Mouse (Mus musculus): Measurements from ENCODE around the gene Wwc1.

Gene Wwc1

DNA sequence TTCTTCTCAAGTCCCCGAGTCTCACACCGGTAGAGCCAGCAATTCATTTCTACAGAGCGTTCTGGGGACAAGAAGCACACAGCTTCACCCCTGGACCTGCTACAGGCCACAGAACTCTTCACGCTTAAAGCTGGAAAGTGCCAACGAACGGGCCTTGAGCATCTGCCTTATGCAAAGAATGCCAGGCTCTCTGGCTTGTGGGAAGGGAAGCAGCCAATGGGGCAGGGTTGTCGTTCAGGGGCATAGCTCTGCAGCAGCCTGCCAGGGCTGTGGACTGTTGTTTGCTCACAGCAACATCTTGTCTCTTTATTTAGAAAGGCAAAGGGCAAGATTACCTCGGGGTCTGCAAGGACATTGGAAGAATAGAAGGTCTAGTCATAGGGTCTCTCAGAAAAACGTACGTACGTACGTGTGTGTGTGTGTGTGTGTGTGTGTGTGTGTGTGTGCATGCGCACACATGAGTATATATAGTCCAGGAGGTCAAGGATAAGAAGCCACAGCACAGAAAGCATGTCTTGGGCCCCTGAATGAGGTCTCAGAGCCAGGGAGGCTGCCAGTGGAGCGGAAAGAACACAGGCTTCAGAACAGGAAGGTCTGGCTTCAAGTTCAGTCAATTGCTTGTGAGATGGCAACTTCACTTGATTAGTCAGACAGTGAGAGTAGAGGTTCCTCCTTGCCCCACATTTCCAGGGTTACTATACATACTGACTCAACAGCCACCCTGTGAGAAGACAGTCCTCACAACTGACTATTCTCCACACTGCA lies 48.0 kb downstream of the Wwc1 start:
- DNase-seq, result no peak

DNA sequence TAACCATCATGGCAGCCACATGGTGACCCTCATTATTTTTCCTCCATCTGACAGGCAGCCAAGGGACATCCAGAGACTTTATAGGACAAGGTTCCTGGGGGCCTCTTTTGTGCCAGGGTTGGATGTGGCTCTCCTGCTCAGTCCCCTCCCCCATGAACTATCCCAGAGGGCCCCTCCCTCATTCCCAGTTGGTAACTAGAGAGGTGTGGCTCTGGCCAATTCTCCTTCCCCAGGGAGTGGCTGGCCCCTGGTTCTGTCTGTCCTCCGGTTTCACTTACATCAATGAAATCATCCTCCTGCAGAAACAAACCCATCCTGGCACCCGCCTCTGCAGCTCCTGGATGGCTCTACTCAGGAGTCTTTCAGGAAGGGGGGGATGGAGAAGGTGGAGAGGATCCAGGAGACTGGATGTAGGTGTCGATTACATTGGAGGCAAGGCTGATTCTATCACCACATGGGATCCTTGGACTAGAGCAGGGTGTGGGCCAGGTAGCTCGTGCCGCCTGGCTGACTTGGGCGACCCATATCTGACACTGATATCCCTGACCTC lies 49.7 kb downstream of the Wwc1 start:
- no peak for DNase-seq

DNA sequence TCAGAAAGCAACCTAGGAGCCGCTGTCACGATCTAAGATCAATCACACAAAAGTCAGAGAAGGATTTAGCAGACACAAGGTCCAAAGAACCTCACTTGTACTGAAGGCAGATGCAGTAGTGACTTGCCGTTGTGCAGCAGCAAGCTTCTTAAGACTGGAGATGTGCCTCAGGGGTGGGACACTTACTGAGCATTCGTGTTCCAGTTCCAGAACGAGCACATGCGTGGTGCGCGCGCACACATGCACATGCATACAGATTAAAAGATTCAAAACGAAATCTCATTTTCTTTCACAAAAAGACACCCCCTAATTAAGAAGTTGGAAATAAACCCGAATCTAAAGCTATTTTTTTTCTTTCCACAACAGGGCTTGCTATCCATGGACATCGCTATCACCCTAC lies 51.9 kb downstream of the Wwc1 start:
- DNase-seq, result no peak

DNA sequence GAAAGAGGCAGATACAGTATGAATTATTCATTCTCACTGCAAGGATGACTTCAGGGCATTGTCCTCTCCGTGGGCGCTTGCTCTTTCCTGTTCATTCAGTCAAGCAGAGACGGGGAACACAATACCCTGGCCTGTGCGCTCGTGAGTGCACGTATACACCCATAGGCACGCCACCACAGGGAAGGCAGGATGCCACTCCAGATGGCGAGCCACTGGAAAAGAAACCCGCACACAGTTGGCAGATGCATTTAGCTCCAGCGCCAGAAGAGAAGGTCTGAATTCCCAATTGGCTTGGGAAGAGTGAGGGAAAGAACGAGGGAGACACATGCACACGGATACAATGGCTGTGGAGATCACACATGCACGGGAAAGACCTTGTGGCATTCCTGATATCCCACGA lies 53.0 kb downstream of the Wwc1 start:
- no peak for DNase-seq

DNA sequence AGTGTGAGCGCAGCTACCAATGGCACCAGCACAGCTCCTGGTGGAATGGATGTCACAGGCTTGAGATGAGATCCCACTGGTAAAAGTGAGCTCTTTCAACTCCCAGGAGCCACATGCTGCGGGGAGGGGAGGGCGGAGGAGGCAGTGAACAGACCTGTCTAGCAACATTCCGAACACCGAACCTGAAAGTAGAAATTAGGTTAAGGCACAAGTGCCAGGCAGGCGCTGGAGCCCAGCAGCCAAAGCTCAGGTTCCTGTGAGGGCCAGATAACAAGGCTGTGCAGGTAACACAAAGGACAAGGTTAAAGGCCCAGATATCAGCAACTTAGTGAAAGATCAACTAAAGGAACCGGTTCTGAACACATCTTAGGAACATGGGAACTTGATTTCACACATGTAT lies 54.7 kb downstream of the Wwc1 start:
- DNase-seq, result peak; percentile 89 to 91

DNA sequence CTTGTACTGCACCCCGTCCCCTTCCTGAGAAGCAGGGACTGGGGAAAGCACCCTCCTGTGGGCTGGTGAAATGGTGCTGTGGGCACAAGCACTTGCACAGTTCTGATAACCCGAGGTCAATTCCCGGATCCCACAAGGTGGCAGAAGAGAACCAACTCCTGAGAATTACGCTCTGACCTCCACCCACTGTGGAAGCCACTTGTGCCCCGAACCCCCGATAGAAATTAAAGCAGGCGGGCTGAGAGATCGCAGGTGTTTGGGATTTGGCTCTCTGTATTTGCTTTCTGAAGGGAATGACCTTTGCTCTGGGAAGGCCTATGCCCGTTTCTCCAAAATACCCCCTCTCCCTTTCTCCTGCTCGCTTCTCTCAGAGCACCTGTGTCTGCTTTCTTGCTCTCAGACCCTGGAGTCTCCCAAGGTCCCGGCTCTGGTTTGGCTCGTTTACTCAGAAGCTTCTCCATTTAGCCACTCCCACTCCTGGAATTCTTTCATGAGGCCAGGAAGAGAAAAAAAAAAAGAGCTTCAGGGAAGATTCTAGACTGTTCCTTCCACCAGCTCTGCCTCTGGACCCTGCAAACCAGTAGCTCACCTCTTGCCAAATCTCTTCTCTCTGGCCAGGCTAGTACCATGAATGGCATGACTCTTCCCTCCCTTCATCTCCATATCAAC lies 58.0 kb downstream of the Wwc1 start:
- DNase-seq, result peak; percentile 46 to 59

DNA sequence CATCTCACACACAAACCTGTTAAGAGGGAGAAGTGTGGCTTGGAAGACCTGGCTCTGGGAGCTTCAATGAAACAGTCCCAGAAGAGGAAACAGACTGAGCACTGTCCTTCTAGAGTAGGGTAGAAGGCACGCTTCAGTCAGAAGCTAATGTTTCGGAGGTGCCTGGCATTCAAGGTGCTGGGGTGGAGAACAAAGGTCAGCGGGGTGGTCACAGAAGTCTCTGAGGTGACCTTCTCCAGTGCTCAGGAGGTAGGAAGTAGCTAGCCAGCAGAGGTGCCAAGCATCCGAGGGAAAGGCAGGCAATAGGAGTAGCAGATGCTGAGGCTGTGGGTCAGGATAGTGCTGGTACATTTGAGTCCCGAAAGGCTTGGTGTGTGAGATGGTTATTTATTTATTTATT lies 59.6 kb downstream of the Wwc1 start:
- DNase-seq, result no peak

DNA sequence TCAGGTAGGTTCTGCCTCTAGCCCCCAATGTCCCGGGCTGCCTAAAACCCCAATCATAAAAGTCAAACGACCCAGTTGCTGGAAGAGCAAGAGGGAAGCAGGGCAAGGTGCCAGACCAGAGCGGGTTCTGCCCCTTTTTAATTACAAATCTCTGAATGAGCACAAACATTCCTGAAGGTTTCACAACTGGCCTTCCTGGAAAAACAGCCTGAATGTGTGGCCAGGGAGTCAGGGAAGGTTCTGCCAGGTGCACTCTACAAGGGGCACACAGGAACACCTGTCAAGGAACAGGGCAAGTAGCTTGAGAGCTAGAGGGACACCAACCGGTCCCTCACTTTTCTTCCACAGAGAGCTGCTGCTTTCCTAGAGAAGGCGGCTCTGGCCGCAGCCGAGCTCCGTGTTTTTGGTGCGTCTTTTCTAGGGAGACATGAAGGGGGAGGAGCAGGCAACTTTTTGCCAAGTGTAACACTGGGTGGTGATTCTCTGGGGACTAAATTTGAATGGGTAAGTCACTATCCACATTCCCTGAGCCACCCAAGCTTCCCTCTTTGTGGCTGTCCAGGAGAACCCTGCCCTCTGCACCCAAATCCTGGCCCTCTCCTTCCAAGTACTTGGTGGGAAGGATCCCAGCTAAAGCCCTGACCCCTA lies 60.3 kb downstream of the Wwc1 start:
- peak; percentile 82 to 88 for DNase-seq

DNA sequence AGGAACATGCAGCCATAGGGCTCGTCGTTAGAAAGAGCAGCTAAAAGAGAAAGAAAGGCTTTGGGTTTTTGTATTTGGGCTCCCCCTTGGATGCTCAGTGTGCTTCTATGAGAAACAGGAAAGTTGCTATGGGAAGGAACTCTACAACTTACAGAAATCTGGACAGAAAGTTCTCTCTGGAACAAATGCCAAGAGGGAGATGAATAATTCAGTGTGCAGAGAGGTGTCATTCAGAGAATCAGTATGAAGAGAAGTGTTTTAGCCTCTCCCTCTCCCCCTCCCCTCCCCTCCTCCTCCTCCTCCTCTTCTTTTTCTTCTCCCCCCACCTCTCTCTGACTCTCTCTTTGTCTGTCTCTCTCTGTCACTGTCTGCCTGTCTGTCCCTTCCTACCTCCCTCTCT lies 60.9 kb downstream of the Wwc1 start:
- no peak for DNase-seq

DNA sequence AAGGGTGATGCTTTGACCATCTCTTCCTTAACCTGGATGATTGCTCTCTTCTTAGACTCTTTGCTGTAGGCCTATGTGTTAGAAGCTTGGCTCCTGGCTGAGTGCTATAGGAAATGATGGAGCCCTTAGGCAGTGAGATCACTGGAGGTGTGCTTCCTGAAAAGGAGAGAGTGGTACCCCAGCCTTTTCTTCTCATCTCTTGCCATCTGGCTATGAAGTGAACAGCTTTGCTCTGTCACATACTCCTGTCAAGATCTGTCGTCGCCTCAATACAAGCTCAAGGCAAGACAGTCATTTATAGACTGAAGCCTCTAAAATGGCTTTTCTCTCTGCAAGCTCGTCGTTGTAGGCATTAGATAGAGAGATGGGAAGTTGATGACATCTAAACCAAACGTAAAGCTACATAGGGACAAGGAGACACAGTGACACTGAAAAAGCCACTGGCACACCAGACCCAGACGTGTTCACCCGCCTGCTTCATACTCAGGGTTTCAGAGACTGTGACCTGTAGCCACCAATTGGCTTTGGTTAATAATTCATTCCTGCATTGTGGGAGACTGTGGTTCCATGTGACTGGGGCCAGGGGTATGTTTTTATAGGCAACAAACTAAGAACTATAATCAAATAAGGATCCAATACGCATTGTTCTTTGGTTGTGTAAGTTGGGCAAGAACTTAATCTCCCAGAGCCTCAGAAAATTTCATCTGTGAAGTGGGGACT lies 63.7 kb downstream of the Wwc1 start:
- DNase-seq, result no peak

DNA sequence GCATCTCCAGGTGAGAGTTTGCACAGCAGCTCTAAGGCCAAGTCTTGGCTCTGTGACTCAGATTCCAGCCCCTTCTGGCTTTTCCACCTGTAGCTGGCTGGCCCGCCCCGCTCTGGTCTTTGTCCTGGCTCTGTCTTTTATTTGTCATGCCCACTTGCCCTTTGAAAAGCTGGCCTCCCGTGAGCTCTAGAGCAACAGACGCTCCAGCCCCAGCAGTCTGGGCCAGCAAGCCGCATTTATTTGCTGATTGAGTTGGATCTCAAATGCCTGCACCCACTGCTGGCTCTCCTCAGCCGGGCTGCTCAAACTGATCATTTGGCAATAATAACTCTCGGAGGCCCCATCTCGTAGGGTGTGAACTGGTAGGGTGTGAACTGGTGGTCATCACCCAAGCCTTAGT lies 64.8 kb downstream of the Wwc1 start:
- peak; percentile 60 to 71 for DNase-seq

DNA sequence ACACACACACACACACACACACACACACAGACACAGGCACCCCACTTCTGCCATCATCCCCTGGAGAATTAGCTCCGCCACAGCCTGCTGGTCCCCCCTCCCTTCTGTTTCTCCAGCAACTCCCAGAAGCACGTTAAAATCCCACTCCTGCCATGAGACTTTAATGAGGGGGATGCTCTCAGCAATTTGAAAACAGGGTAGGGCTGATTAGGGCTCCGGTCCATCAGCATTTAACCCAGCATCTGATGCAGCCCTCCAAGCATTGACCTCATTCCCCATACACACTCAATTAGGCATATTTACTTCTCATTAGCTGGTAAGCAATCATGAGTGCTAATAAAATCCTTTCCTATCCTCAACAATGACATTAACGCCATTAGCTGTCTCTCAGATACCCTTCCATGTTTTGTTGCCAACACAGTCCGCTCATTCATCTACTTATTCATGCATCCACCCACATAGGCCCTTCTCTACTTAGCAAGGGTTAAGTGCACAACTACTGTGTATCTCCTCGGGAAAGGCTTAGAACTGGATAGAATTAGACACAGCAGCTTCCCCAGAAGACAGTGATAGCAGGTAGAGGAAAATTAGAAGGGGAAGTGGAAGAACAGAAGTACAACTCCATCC lies 66.8 kb downstream of the Wwc1 start:
- no peak for DNase-seq

DNA sequence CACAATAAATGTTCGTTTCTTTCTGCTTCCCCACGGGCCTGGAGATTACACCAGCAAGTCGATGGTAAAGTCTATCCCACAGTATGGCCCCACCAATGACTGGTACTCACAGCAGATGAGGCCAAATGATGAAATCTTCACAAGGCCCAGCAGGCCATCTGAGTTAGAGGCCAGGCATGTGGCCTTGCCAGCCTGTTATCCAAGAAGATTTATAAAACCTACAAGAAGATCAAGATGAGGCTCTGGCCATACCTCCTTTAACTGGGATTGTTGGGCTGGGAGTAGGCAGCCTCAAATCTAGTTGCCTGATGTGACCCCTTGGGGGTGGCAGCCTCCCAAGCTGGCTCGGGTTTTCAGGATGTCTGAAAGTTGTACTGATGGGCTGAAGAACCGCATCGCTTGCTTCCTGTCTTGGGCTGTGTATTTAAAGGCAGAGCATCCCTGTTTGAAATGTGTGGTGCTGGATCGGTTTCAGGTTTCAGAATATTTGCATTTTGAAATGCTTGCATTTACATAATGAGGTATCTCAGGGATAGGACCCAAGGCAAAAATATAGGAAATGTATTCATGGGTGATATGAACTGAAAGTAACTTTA lies 75.3 kb downstream of the Wwc1 start:
- DNase-seq, result no peak

DNA sequence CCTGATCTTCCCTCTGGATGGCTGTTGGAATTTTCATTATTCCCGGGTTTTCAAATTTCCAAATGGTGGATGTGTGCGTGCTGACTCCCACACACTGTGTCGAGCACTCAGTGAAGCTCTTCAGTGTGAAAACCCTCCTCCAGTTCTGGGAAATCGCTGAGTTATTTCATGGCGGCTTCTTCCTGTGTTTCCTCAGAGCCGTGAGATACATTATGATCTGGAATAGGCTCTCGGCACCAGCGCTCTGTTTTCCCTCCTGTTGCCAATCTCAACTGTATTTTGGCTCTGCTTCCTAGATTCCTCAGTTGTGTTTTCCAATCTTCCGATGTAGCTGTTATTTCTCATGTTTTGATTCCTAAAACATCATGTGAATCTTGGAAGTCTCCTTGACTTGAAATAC lies 77.2 kb downstream of the Wwc1 start:
- no peak for DNase-seq

DNA sequence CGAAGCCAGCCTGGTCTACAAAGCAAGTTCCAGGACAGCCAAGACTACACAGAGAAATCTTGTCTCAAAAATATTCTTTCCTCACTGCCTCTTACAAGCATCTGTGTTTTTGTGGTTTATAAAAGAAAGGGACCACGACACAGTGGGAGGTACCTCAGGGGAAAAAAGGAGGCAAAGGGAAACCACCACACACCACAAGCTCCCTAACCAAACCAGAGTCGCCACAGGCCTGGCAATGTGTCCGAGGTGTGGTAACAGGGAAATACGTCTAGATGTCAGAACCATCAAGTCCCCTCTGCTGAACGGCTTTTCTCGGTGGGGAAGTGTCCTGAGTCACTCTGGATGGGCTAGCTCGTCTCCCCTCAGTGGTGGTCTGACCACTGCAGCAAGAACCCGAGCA lies 80.4 kb downstream of the Wwc1 start:
- no peak for DNase-seq

DNA sequence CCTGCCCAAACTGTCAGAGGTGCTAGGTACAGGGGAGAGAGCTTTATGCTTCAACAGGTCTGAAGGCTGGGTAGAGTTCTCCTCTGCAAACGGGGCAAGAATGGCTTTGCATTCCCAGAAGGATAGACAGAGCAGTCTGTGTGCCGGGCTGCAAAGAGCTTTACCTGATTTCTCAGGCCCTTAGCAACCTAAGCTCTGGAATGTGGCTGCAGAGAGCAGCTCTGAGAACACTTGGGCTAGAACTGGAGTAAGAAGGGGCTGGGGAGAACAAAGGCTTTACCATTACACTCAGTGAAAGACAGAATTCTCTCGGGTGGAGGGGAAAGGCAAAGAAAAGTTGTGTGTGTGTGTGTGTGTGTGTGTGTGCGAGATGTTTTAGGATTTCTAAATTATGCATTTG lies 86.9 kb downstream of the Wwc1 start:
- DNase-seq, result peak in 1 of 2 experiments; percentile 13

DNA sequence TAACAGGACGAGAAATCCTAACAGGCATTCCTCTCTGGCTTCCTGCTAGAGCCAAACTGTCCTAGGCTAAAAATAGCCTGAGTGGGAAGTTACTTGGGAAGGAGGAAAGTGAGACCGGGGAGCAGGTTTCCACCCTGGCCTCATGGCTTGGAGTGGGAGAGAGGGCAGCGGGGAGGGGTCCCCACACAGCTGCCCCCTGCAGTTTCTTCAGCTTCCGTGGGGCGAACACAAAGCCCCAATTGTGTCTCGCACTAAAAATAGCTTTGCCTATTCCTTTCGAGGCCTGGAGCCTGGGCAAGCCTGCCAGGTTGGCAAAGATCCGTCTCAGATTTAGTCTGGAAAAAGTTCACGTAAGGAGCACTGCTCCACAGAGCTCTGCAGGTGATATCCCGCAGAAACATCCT lies 87.3 kb downstream of the Wwc1 start:
- peak in 1 of 2 experiments; percentile 7 for DNase-seq

DNA sequence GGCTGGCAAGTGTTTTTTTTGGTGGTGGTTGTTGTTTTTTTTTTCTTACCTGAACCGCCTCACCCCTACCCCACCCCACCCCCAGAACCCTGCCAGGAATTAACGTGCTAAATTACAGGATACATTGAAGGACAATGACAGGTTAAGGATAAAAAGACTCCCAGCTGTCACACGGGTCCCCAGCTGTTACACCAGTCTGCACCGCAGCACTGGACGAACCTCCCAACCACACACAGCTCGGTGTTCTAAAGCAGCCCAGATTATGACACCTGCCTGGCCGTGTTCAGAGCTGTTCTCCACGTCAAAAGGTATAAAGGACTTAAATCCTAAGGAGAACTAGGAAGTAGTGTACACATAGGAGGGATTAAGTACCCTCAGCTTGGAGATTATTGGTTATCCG lies 88.0 kb downstream of the Wwc1 start:
- no peak for DNase-seq

DNA sequence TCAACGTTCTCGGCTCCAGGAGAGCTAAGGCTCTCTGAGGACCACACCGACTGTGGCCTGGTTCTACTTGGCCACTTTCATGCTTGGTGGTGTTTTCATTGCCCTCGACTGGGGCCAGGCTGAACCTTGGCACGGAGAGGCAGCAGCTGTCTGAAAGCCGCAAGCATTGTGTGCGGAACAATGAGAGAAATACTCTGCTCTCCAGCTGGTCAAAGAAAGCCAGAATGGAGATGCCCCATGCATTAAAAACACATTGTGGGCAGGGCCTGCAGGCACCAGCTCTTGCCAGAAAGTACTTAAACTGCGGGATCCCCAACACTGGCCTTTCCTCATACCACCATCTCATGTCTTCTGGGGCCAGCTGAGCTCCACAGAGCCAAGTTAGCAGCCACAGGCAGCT lies 91.5 kb downstream of the Wwc1 start:
- DNase-seq, result no peak

DNA sequence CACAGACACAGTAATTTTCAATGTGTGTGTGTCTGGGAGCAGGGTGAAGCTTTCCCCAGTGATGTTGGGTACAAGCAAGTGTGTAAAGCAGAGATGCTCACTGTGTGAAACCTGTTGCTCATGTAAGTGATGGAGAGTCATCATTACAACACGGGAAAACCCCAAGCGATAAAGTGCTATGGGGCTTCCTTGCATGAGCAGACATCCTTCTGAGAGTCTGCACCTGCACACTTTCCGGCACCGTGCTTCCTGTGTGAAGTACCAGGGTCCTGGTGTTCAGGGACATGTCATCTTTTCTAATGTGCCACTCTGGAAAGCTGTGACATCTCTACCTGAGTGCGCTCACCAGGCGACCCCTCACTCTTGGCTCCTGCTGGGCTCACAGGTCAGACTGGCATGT lies 97.5 kb downstream of the Wwc1 start:
- DNase-seq, result no peak

DNA sequence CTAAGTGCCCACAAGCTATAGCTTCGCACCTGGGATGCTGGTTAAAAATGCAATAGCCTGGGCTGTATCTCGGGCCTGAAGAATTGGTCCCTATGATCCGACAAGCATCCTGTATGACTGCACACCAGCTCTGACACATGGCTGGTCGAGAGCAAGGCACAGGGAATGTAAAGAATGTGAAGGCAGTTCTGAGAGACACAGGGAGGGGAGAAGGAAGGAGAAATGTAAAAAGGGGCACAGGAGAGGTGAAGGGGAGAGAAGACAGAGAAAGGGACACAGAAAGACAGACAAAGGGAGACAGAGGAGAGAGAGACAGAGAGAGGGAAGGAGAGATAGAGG lies 101.8 kb downstream of the Wwc1 start:
- DNase-seq, result no peak
